Mouse (Mus musculus): ENCODE measurements around the gene Mecom. TPM values are rescaled to one million over a fixed set of nuclear protein-coding genes. Genes with fewer than 3 reads are reported as not detected.

Gene Mecom
- polyA plus RNA-seq, 1 experiment from 2014 or later: 77.5 TPM

DNA sequence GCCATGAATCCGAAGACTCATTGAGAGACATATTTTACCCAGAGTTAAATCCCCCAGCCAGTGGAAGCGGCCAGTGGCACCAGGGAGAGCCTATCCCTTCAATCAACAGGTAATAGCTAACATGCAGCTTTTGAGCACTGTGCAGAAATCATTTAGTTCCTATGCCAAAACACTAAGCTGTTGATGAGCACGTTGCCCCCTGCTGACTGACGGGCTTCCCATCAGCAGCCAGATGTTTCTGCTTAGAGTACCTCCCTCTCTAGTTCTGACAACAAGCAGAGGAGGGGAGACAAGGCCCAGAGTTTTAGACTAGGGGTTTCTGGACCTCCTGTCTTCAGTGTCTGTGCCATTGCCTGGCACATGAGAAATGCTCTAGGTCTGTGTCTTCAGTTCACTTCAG lies 239.7 kb downstream of the Mecom start:
- Histone ChIP-seq H3K4me3 (ENCODE audit: low read depth, low read length) (no peak overlapping the region), H3K36me3 (ENCODE audit: insufficient read depth) (no peaks in the 10 kb centered on the region), H3K9ac (no peak overlapping the region), H3K4me1 (ENCODE audit: insufficient read depth) (no peaks in the 10 kb centered on the region), H3K4me2 (no peak overlapping the region), H3K27me3 (ENCODE audit: insufficient read depth, low read length) (no peaks in the 10 kb centered on the region), H3K9me3 (ENCODE audit: low read depth, low read length) (no peaks in the 10 kb centered on the region), H3K27ac (ENCODE audit: low read depth) (no peak overlapping the region)
- DNase-seq (peak; percentile 24), ATAC-seq (ENCODE audit: insufficient read depth) (no peak)
- TF ChIP-seq CTCF (IDR thresholded peaks at IDR 0.05; ENCODE audit: low read depth): peak; percentile 14; the same call in 1 of the 2 replicates
- WGBS: 58% methylated on average over 4 of the region's 4 CpGs

DNA sequence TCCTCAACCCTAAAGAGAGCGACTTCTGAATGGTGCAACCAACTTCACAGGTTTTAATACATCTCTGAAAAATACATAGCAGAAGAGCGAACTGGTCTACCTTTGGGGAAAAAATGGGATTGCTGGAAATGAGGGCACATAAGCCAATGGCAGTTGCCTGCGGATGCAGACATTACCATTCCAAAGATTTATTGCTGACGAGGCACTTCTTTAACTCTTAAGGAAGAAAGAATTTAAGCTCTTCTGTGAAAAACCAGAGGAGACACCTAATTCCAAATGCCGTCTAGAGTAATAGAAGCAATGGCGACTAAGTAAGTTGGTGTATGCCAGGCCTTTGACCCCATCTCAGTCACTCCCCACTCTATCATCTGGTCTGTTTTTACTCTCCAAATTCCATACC lies 240.2 kb downstream of the Mecom start:
- Histone ChIP-seq H3K9ac (no peak overlapping the region), H3K36me3 (ENCODE audit: insufficient read depth) (no peaks in the 10 kb centered on the region), H3K27ac (ENCODE audit: low read depth) (no peak overlapping the region), H3K9me3 (ENCODE audit: low read depth, low read length) (no peaks in the 10 kb centered on the region), H3K4me2 (no peak overlapping the region), H3K27me3 (ENCODE audit: insufficient read depth, low read length) (no peaks in the 10 kb centered on the region), H3K4me1 (ENCODE audit: insufficient read depth) (no peaks in the 10 kb centered on the region), H3K4me3 (ENCODE audit: low read depth, low read length) (no peak overlapping the region)
- DNase-seq (no peak), ATAC-seq (ENCODE audit: insufficient read depth) (no peak)
- no peak for TF ChIP-seq CTCF (IDR thresholded peaks at IDR 0.05; ENCODE audit: low read depth)
- WGBS: 78% methylated on average over 6 of the region's 6 CpGs

DNA sequence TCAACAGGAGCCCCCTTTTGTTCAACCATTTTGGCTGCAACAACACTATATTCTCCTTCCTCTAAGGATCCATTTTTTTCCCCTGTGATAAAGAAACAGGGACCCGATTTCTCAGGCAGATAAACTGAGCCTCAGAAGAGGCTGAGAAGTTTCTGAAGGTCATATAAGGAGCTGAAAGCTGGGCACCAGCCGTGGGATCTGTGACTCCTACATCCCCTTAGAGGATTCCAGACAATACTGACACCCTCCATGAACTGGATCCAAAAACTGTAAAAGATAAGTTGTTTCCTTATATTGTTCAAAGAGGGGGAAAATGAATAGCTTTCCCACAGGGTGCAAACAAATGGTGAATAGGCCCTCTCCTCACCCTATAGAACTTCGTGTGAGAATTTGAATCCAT lies 241.7 kb downstream of the Mecom start:
- H3K27ac ChIP-seq (ENCODE audit: low read depth): no peak overlapping the region
- 61% methylated on average over 3 of the region's 3 CpGs for WGBS
- no peaks in the 10 kb centered on the region for H3K36me3 ChIP-seq (ENCODE audit: insufficient read depth)
- no peak overlapping the region for H3K9ac ChIP-seq
- no peak for DNase-seq
- no peaks in the 10 kb centered on the region for H3K4me1 ChIP-seq (ENCODE audit: insufficient read depth)
- no peak for ATAC-seq (ENCODE audit: insufficient read depth)
- no peak overlapping the region for H3K4me3 ChIP-seq (ENCODE audit: low read depth, low read length)
- no peak for TF ChIP-seq CTCF (IDR thresholded peaks at IDR 0.05; ENCODE audit: low read depth)
- no peak overlapping the region for H3K4me2 ChIP-seq
- no peaks in the 10 kb centered on the region for H3K27me3 ChIP-seq (ENCODE audit: insufficient read depth, low read length)
- no peaks in the 10 kb centered on the region for H3K9me3 ChIP-seq (ENCODE audit: low read depth, low read length)

DNA sequence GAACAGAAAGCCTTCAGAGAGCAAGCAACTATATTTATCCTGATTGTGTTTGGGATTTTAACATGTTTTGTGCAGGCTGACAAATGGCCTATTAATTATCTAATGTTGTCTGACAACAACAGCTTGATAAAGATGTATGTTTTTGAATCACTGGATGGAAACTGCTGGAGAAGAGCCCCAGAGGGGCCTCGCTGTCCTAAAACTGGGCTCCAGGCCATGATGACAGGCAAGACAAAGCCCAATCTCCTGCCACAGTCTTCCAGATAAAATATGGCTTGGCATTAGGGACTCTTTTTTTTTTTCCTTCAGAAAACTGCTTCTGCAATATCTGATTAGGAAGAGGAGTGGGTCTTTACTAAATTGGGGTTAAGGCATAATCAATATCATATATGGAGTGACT lies 248.3 kb downstream of the Mecom start:
- Histone ChIP-seq H3K27ac (ENCODE audit: low read depth) (no peak overlapping the region), H3K4me1 (ENCODE audit: insufficient read depth) (no peaks in the 10 kb centered on the region), H3K4me2 (no peak overlapping the region), H3K27me3 (ENCODE audit: insufficient read depth, low read length) (no peaks in the 10 kb centered on the region), H3K36me3 (ENCODE audit: insufficient read depth) (no peaks in the 10 kb centered on the region), H3K9me3 (ENCODE audit: low read depth, low read length) (no peaks in the 10 kb centered on the region), H3K9ac (no peak overlapping the region), H3K4me3 (ENCODE audit: low read depth, low read length) (no peak overlapping the region)
- 28% methylated on average over 1 of the region's 1 CpGs for WGBS
- no peak for ATAC-seq (ENCODE audit: insufficient read depth)
- no peak for TF ChIP-seq CTCF (IDR thresholded peaks at IDR 0.05; ENCODE audit: low read depth)
- peak; percentile 47 for DNase-seq

DNA sequence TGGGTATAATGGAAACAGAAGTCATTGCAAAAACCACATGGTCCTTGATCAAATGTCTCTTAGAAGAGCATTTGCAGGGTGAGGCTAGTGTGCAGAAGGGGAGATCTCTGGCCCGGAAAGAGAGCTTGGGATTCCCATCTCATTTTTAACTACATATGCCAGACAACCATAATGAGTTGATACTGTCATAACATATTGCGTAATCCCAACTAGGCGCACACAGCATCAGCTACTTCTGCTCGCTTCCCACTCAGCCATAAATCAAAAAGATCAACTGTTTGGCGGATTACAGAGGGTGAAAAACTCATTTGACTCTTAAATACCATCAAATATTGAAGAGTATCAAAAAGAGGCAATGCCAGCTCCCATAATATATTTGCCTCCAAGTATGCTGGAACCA lies 253.4 kb downstream of the Mecom start:
- H3K27me3 ChIP-seq (ENCODE audit: insufficient read depth, low read length): no peaks in the 10 kb centered on the region
- H3K4me3 ChIP-seq (ENCODE audit: low read depth, low read length): no peak overlapping the region
- H3K9me3 ChIP-seq (ENCODE audit: low read depth, low read length): no peaks in the 10 kb centered on the region
- DNase-seq (no peak), ATAC-seq (ENCODE audit: insufficient read depth) (no peak)
- no peaks in the 10 kb centered on the region for H3K36me3 ChIP-seq (ENCODE audit: insufficient read depth)
- no peak overlapping the region for H3K27ac ChIP-seq (ENCODE audit: low read depth)
- H3K9ac ChIP-seq: no peak overlapping the region
- no peak for TF ChIP-seq CTCF (IDR thresholded peaks at IDR 0.05; ENCODE audit: low read depth)
- H3K4me1 ChIP-seq (ENCODE audit: insufficient read depth): no peaks in the 10 kb centered on the region
- no peak overlapping the region for H3K4me2 ChIP-seq
- 70% methylated on average over 5 of the region's 5 CpGs for WGBS

DNA sequence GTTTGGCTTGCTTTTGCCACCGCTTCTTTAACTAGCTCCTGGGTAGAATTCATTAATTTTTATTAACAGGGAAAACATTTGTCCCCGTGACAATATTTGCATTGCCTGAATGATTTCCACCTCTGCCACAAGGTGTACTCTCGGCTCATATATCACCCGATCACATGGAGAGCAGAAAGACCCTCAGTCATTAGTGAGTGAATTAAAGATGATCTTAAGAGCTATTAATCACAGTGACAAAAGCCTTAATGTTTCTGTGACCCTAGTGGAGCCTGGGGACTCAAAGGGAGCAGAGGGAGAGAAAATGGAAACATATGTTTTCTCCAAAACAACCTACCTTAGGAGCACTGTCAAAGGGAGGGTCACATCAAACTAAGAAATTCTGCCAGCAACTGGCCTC lies 261.3 kb downstream of the Mecom start:
- Histone ChIP-seq H3K9me3 (ENCODE audit: low read depth, low read length) (no peaks in the 10 kb centered on the region), H3K4me3 (ENCODE audit: low read depth, low read length) (no peak overlapping the region), H3K36me3 (ENCODE audit: insufficient read depth) (no peaks in the 10 kb centered on the region), H3K27me3 (ENCODE audit: insufficient read depth, low read length) (no peaks in the 10 kb centered on the region), H3K4me1 (ENCODE audit: insufficient read depth) (peaks cover 6% of the 10 kb centered on the region; the same call in 1 of the 2 replicates), H3K9ac (no peak overlapping the region), H3K4me2 (no peak overlapping the region), H3K27ac (ENCODE audit: low read depth) (no peak overlapping the region)
- ATAC-seq (ENCODE audit: insufficient read depth): no peak
- peak; percentile 12; the same call in 1 of the 2 replicates for TF ChIP-seq CTCF (IDR thresholded peaks at IDR 0.05; ENCODE audit: low read depth)
- no peak for DNase-seq
- 34% methylated on average over 4 of the region's 4 CpGs for WGBS

DNA sequence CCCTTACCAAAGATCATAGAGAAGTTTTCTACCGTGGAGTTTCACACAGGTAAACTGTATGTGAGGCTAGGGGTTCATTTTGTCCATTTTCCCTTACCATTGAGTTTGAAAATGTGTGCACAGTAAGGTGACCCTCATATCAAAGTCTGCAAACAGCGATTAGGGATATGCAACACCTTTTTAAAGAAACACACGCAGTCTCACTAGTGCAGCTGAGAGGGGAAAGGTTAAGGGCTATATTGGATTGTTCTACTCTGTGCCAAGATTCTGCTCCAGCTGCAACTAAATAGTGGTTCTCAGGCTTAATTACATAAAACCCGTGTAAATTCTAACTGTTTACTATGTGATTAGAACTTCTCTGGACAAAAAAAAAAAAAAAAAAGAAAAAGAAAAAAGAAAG lies 263.7 kb downstream of the Mecom start:
- DNase-seq (peak; percentile 58), ATAC-seq (ENCODE audit: insufficient read depth) (peak; percentile 77)
- H3K9ac ChIP-seq: no peak overlapping the region
- H3K27ac ChIP-seq (ENCODE audit: low read depth): peak overlapping the region; percentile 44
- no peaks in the 10 kb centered on the region for H3K9me3 ChIP-seq (ENCODE audit: low read depth, low read length)
- TF ChIP-seq CTCF (IDR thresholded peaks at IDR 0.05; ENCODE audit: low read depth): no peak
- H3K4me1 ChIP-seq (ENCODE audit: insufficient read depth): peaks cover 6% of the 10 kb centered on the region; the same call in 1 of the 2 replicates
- H3K4me3 ChIP-seq (ENCODE audit: low read depth, low read length): no peak overlapping the region
- H3K36me3 ChIP-seq (ENCODE audit: insufficient read depth): no peaks in the 10 kb centered on the region
- no peak overlapping the region for H3K4me2 ChIP-seq
- 40% methylated on average over 4 of the region's 4 CpGs for WGBS
- H3K27me3 ChIP-seq (ENCODE audit: insufficient read depth, low read length): no peaks in the 10 kb centered on the region

DNA sequence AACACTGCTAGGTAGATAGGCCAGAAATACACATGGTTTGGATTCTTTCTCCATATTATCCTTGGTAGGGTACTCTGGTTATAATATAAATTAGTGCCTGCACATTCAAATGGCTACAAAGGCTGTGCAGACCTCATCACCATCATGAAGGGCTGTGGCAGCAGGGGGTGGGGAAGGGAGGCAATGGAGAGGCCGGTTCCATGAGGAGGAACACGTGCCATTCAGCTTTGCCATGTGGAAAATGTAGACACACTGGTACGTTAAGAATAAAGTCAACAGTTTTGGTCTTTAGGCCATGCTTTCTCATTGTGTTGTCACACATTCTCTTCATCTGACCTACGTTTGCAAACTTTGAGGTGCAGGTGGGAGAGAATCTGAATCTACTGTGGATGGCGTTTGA lies 264.2 kb downstream of the Mecom start:
- ATAC-seq (ENCODE audit: insufficient read depth) (peak; percentile 54; the same call in 1 of the 2 replicates), DNase-seq (peak; percentile 19)
- no peak for TF ChIP-seq CTCF (IDR thresholded peaks at IDR 0.05; ENCODE audit: low read depth)
- H3K27ac ChIP-seq (ENCODE audit: low read depth): peak overlapping the region; percentile 44
- H3K4me3 ChIP-seq (ENCODE audit: low read depth, low read length): no peak overlapping the region
- no peak overlapping the region for H3K9ac ChIP-seq
- no peak overlapping the region for H3K4me2 ChIP-seq
- H3K4me1 ChIP-seq (ENCODE audit: insufficient read depth): peaks cover 6% of the 10 kb centered on the region; the same call in 1 of the 2 replicates
- WGBS: 65% methylated on average over 5 of the region's 5 CpGs
- no peaks in the 10 kb centered on the region for H3K36me3 ChIP-seq (ENCODE audit: insufficient read depth)
- no peaks in the 10 kb centered on the region for H3K9me3 ChIP-seq (ENCODE audit: low read depth, low read length)
- H3K27me3 ChIP-seq (ENCODE audit: insufficient read depth, low read length): no peaks in the 10 kb centered on the region
